Mouse (Mus musculus) kidney, adult 18-20 months (tissue): Measurements from ENCODE around the gene Cdh10.

Source experiments
- DNase-seq: peaks from one replicate; pipeline ENCODE4 v3.0.0; 2021

The Cdh10 gene

DNA sequence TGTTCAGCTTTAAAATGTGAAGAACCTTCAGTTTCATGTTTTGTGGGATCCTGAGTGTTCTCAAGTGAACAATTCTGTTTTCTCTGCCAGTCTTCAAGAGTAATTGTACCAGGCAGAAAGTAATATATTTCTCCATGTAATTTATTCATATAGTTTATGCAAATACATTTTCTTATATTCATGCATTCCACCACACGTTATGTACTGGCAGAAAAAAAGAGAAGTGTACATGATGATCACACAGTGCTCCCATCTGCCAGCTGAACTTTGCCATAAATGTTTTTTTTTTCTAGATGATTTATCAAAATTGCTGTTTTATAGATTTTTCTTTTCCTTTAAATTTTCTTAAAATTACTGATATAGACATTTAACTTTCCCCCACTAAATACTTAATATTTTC, 168.9 kb downstream of the Cdh10 start:
- DNase-seq, result no peak

DNA sequence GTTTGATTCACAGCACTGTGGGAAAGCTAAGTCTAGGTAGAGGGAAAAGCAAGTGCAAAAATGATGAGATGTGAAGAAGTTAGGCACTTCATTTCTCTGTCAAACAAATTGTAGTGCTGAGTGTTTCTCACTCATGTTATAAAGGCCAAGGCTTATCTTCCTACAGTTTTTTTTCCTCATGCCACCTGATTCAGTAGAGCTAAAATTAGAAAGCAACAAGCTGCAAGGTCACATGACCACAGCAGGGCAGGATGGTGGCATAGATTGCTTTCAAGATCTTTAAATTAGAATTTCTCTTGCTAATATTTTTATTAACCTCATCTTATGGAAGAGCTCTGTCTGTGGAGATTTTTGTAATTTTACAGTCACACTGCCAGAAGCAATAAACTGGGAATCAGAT, 174.8 kb downstream of the Cdh10 start:
- DNase-seq, result no peak

DNA sequence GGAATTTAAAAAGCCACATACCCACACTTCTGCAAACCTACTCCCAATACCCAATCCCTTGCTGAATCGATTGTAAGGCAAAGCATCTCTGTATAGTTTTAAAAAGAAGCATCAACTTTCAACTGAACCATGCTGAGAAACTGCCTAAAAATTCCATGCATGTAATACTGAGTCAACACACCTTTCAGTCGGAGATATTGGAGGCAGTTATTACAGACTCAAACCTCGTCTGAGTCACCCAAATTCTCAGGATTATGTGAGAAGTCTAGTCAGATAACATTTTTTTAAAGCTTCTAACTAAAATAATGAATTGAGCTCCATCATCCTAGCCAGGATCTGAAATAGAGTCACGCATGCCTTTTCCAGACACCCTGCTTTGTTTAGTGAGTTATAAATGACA, 175.5 kb downstream of the Cdh10 start:
- no peak for DNase-seq

DNA sequence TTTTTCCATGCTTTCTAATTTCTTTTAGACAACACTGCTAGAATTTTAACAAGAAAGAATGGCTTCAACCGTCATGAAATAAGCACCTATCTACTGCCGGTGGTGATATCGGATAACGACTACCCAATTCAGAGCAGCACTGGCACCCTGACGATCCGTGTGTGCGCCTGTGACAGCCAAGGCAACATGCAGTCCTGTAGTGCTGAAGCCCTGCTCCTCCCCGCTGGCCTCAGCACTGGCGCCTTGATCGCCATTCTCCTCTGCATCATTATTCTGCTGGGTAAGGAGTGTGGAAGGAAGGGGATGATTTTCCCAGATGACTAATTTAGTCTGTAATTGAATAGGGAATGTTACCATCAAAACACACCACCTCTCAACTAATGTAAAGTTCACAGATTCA, 192.1 kb downstream of the Cdh10 start:
- no peak for DNase-seq

DNA sequence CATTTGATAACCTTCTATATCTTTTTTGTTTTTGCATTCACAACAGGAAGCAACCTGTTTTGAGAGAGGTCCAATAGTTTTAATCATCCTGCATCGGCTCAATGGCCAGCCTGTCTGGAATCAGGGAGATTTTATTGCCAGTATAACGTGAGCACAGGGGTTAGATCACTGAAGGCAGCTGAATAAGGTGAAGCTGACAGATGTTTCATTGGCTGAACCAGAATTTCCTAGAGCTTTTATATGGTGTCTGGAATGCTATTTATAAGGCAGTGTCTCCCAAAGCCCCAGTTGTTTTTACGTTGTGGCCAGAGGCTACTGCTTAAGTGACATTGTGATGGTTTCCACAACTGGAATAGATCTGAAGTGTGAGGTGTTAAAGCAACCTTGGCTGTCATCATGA, 214.2 kb downstream of the Cdh10 start:
- no peak for DNase-seq

DNA sequence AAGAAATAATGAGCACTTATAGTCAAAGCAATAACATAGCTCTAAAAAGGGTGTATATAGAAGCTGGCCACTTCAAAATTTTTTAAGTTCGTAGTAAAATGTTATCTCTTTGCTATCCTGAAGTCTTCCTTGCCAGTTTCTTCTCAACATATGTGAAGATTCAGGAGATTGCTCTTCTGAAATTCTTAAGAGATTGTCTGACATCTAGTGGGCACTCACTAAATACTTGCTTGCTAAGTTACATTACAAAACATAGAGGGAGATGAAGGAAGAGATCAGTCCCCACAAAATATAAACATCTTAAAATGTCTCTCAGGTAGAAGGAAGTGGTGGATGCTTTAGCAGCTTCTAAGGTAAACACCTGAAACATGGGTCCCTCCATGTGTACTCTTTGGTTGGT, 221.3 kb downstream of the Cdh10 start:
- DNase-seq, result no peak
